Mouse (Mus musculus) midbrain, embryonic 11.5 days (tissue): ENCODE results near the gene Reep6. TPM values are rescaled to one million over a fixed set of nuclear protein-coding genes. Genes with fewer than 3 reads are reported as not detected.

Experiments
- ATAC-seq: fragments of 200-750 bp; cut with Nextera tagmentation; 2 replicates; pipeline ENCODE4 v1.8.0; 2017; ENCODE audit warnings: moderate TSS enrichment, moderate library complexity; ENCODE audit not compliant: low FRiP score
- DNase-seq: peaks from one replicate; pipeline ENCODE4 v3.0.0; 2015; ENCODE audit warnings: low spot score; ENCODE audit errors: missing footprints
- H3K27ac ChIP-seq: fragments of 300-500 bp; sonication (generic); 2 replicates; pipeline ENCODE4 v1.5.1; 2014; ENCODE audit warnings: low read depth, low read length
- H3K27me3 ChIP-seq: fragments of 300-500 bp; sonication (generic); 2 replicates; pipeline ENCODE4 v1.6.1; 2014; ENCODE audit warnings: mild to moderate bottlenecking, low read length, moderate library complexity, mixed read lengths; ENCODE audit not compliant: control insufficient read depth, insufficient read depth
- H3K36me3 ChIP-seq: fragments of 300-500 bp; sonication (generic); 2 replicates; pipeline ENCODE4 v1.6.1; 2014; ENCODE audit warnings: mild to moderate bottlenecking, low read length, moderate library complexity, mixed read lengths; ENCODE audit not compliant: control insufficient read depth, insufficient read depth
- H3K4me1 ChIP-seq: fragments of 300-500 bp; sonication (generic); 2 replicates; pipeline ENCODE4 v1.6.1; 2014; ENCODE audit warnings: low read length; ENCODE audit not compliant: control insufficient read depth, insufficient read depth
- H3K4me2 ChIP-seq: fragments of 300-500 bp; sonication (generic); 2 replicates; pipeline ENCODE4 v1.6.1; 2014; ENCODE audit warnings: mild to moderate bottlenecking, moderate library complexity
- H3K4me3 ChIP-seq: fragments of 300-500 bp; sonication (generic); 2 replicates; pipeline ENCODE4 v1.5.1; 2014; ENCODE audit warnings: low read depth, low read length
- H3K9ac ChIP-seq: fragments of 300-500 bp; sonication (generic); 2 replicates; pipeline ENCODE4 v1.6.1; 2014; ENCODE audit warnings: low read length
- H3K9me3 ChIP-seq: fragments of 300-500 bp; sonication (generic); 2 replicates; pipeline ENCODE4 v1.6.1; 2016; ENCODE audit warnings: low read length; ENCODE audit not compliant: control insufficient read depth
- WGBS: fragments of 180-500 bp; shearing (Covaris S2); extraction: QIAGEN DNeasy Blood & Tissue Kit; methylation state at CpG from one replicate; pipeline ENCODE4 v1.1.7; 2014; 5-methylcytosine and 5-hydroxymethylcytosine counted together
- polyA plus RNA-seq: library from polyadenylated mRNA; unstranded; fragments of >200 nt; fragmentation: Nextera tagmentation; extraction: Ambion mirVana; gene quantifications from 2 replicates; pipeline ENCODE4 v1.2.1, GENCODE M21; 2014

Reep6 gene
- polyA plus RNA-seq, 1 experiment from 2014 or later = 4.5 TPM

DNA sequence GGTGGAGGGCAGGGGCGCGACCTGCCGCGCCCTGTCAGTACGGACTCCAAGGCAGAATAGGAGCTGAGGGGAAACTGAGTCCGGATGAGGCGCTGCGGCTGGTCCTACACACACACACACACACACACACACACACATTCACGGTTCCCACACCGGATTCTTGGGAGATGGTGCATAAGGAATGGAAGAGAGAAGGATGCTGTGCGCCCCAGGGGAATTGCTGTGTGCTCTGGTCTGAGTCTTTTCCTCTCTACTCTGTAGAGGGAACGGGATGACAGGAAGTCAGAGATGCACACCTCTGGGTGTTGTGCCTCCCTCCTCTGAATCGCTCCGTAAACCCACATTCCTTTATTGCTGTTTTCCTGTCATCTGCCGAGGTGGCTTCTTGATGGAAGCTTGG lies 30.5 kb upstream of the Reep6 start:
- peaks cover 67% of the 10 kb centered on the region for H3K4me1 ChIP-seq
- WGBS = 3% methylated on average over 15 of the region's 15 CpGs
- H3K4me2 ChIP-seq = peak overlapping the region; percentile 65
- H3K4me3 ChIP-seq = peak overlapping the region; percentile 66
- H3K27me3 ChIP-seq = 0 out of 2 replicates have a peak, but pooled peaks cover 2% of the 10 kb centered on the region
- peaks cover 7% of the 10 kb centered on the region for H3K36me3 ChIP-seq
- DNase-seq (no peak), ATAC-seq (no peak)
- peak overlapping the region; percentile 87 for H3K27ac ChIP-seq
- peak overlapping the region; percentile 90 for H3K9ac ChIP-seq
- no peaks in the 10 kb centered on the region for H3K9me3 ChIP-seq

DNA sequence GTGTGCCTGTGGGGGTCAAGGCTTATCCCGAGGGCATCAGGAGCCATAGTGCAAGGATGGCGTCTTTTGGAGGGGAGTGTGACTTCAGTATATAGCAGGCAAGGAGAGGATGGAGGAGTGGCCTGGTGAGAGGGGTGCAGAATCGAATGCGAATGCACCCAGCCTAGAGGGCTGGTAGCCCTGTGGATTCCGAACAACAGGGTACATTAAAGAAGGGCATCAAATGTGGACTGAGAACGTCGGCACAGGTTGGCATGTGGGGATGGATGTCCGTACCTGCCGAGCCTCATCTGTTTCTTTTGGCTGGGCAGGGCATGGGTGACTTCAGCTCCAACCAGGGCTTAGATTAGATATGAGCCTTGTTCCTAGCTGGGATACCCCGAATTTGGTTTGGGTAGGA lies 29.9 kb upstream of the Reep6 start:
- peaks cover 71% of the 10 kb centered on the region for H3K4me1 ChIP-seq
- no peak for ATAC-seq
- no peak for DNase-seq
- H3K9me3 ChIP-seq = no peaks in the 10 kb centered on the region
- peak overlapping the region; percentile 90 for H3K9ac ChIP-seq
- H3K27me3 ChIP-seq = 0 out of 2 replicates have a peak, but pooled peaks cover 2% of the 10 kb centered on the region
- peak overlapping the region; percentile 87 for H3K27ac ChIP-seq
- H3K4me2 ChIP-seq = peak overlapping the region; percentile 65
- WGBS = 56% methylated on average over 10 of the region's 10 CpGs
- H3K4me3 ChIP-seq = peak overlapping the region; percentile 66
- peaks cover 5% of the 10 kb centered on the region for H3K36me3 ChIP-seq

GRCm38 (mm10) chr10:80300672-80301181 lies 29.0 kb upstream of the Reep6 start:
- peak; percentile 94 for DNase-seq
- peak overlapping the region; percentile 87 for H3K27ac ChIP-seq
- H3K4me1 ChIP-seq = peaks cover 62% of the 10 kb centered on the region
- no peaks in the 10 kb centered on the region for H3K9me3 ChIP-seq
- peak overlapping the region; percentile 66 for H3K4me3 ChIP-seq
- H3K27me3 ChIP-seq = 0 out of 2 replicates have a peak, but pooled peaks cover 2% of the 10 kb centered on the region
- ATAC-seq = peak; percentile 70
- H3K4me2 ChIP-seq = peak overlapping the region; percentile 65
- WGBS = 9% methylated on average over 11 of the region's 11 CpGs
- peaks cover 5% of the 10 kb centered on the region for H3K36me3 ChIP-seq
- peak overlapping the region; percentile 90 for H3K9ac ChIP-seq

- peaks cover 11% of the 10 kb centered on the region for H3K36me3 ChIP-seq
Observed at GRCm38 (mm10) chr10:80301256-80302081, 28.3 kb upstream of the Reep6 start.

GRCm38 (mm10) chr10:80302082-80302355 lies 27.7 kb upstream of the Reep6 start:
- H3K4me1 ChIP-seq = peaks cover 52% of the 10 kb centered on the region
- no peaks in the 10 kb centered on the region for H3K9me3 ChIP-seq
- H3K4me2 ChIP-seq = peak overlapping the region; percentile 65
- no peak for DNase-seq
- H3K27me3 ChIP-seq = peaks cover 2% of the 10 kb centered on the region; the same call in 1 of the 2 replicates
- peak overlapping the region; percentile 90 for H3K9ac ChIP-seq
- ATAC-seq = no peak
- WGBS = 55% methylated on average over 5 of the region's 5 CpGs
- peak overlapping the region; percentile 66 for H3K4me3 ChIP-seq
- 0 out of 2 replicates have a peak overlapping the region, but pooled peaks have one; percentile 6 for H3K27ac ChIP-seq
- peaks cover 16% of the 10 kb centered on the region for H3K36me3 ChIP-seq

More at GRCm38 (mm10) chr10:80301256-80302081, 28.3 kb upstream of the Reep6 start:
- Histone ChIP-seq H3K27me3 (peaks cover 2% of the 10 kb centered on the region; the same call in 1 of the 2 replicates), H3K4me2 (peak overlapping the region; percentile 65), H3K9me3 (no peaks in the 10 kb centered on the region), H3K4me3 (peak overlapping the region; percentile 66), H3K27ac (peak overlapping the region; percentile 87), H3K9ac (peak overlapping the region; percentile 90), H3K4me1 (peaks cover 58% of the 10 kb centered on the region)
- ATAC-seq = peak; percentile 8; the same call in 1 of the 2 replicates
- DNase-seq = peak; percentile 83
- WGBS = 67% methylated on average over 10 of the region's 10 CpGs

DNA sequence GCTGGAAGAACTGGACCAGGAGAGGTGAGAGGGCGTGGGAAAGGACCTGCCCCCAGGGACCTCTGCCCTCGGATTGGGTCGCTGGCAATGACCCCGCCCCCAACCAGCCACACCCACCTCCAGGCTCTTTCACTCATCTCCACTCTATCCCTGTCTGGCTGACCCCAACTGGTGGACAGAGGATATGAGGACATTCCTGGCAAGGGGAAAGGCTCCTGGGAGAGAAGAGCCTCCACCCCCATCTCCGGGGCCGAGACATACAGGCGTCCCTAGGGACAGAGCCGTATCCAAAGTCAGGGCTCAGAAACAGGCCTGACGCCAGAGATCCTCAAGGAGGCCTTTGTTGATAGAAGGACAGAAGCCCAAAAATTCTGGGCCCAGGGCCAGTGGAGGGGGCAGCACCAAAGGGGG lies 27.3 kb upstream of the Reep6 start:
- peaks cover 2% of the 10 kb centered on the region; the same call in 1 of the 2 replicates for H3K27me3 ChIP-seq
- H3K4me2 ChIP-seq = peak overlapping the region; percentile 65
- 10% methylated on average over 9 of the region's 9 CpGs for WGBS
- peaks cover 48% of the 10 kb centered on the region for H3K4me1 ChIP-seq
- no peak overlapping the region for H3K27ac ChIP-seq
- H3K36me3 ChIP-seq = peaks cover 21% of the 10 kb centered on the region
- no peaks in the 10 kb centered on the region for H3K9me3 ChIP-seq
- DNase-seq (peak; percentile 90), ATAC-seq (no peak)
- H3K9ac ChIP-seq = peak overlapping the region; percentile 90
- H3K4me3 ChIP-seq = peak overlapping the region; percentile 66

GRCm38 (mm10) chr10:80304458-80304857 lies 25.3 kb upstream of the Reep6 start:
- Histone ChIP-seq H3K27ac (no peak overlapping the region), H3K4me2 (no peak overlapping the region), H3K4me1 (peaks cover 35% of the 10 kb centered on the region)

GRCm38 (mm10) chr10:80304862-80305261 lies 24.9 kb upstream of the Reep6 start:
- Histone ChIP-seq H3K9ac (no peak overlapping the region), H3K4me1 (peaks cover 32% of the 10 kb centered on the region), H3K36me3 (peaks cover 31% of the 10 kb centered on the region), H3K27ac (no peak overlapping the region), H3K4me2 (no peak overlapping the region), H3K4me3 (no peak overlapping the region; the same call in 1 of the 2 replicates), H3K9me3 (no peaks in the 10 kb centered on the region), H3K27me3 (no peaks in the 10 kb centered on the region; the same call in 1 of the 2 replicates)
- ATAC-seq = no peak
- WGBS = 26% methylated on average over 25 of the region's 25 CpGs
- DNase-seq = peak; percentile 88

More at GRCm38 (mm10) chr10:80304458-80304857, 25.3 kb upstream of the Reep6 start:
- 37% methylated on average over 12 of the region's 12 CpGs for WGBS
- H3K9ac ChIP-seq = no peak overlapping the region
- ATAC-seq (no peak), DNase-seq (peak; percentile 76)
- no peaks in the 10 kb centered on the region; the same call in 1 of the 2 replicates for H3K27me3 ChIP-seq
- H3K4me3 ChIP-seq = no peak overlapping the region
- H3K36me3 ChIP-seq = peaks cover 31% of the 10 kb centered on the region
- no peaks in the 10 kb centered on the region for H3K9me3 ChIP-seq

- WGBS = 95% methylated on average over 16 of the region's 16 CpGs
- H3K27ac ChIP-seq = no peak overlapping the region
- ATAC-seq = no peak
- no peaks in the 10 kb centered on the region for H3K9me3 ChIP-seq
- H3K36me3 ChIP-seq = peaks cover 31% of the 10 kb centered on the region
- no peak overlapping the region for H3K4me2 ChIP-seq
- H3K4me1 ChIP-seq = peaks cover 4% of the 10 kb centered on the region; the same call in 1 of the 2 replicates
- H3K9ac ChIP-seq = no peak overlapping the region
- no peak overlapping the region for H3K4me3 ChIP-seq
- peak; percentile 76 for DNase-seq
- H3K27me3 ChIP-seq = peaks cover 5% of the 10 kb centered on the region
Observed at GRCm38 (mm10) chr10:80311560-80311959, 18.2 kb upstream of the Reep6 start.
